Mouse (Mus musculus) adrenal gland, adult 18-20 months (tissue): Measurements from ENCODE around the gene Canx. TPM values are rescaled to one million over a fixed set of nuclear protein-coding genes. Genes with fewer than 3 reads are reported as not detected.

ENCODE experiments used
- DNase-seq, 2 experiments: peaks; one replicate each; pipeline ENCODE4 v3.0.0; 2021 to 2022; ENCODE audit warnings: low spot score in 2 of 2
- total RNA-seq, 2 experiments: library from RNA; stranded (reverse); gene quantifications; 1 replicate in 1 of 2; 2 replicates in 1 of 2; pipeline ENCODE4 v1.2.3; 2021

The Canx gene
- total RNA-seq, 2 experiments from 2014 or later, result 431 to 540 TPM

- DNase-seq, result no peak
Observed at GRCm38 (mm10) chr11:50279005-50279404, 46.5 kb downstream of the Canx start.

- no peak for DNase-seq
Observed at GRCm38 (mm10) chr11:50277706-50278105, 47.8 kb downstream of the Canx start.

GRCm38 (mm10) chr11:50277025-50277424, 48.4 kb downstream of the Canx start:
- DNase-seq, result no peak

- DNase-seq, result peak in 1 of 2 experiments; percentile 14
Observed at GRCm38 (mm10) chr11:50275568-50276151, 49.8 kb downstream of the Canx start.

GRCm38 (mm10) chr11:50275077-50275476, 50.4 kb downstream of the Canx start:
- DNase-seq, result no peak

- no peak for DNase-seq
Observed at GRCm38 (mm10) chr11:50272819-50273218, 52.7 kb downstream of the Canx start.

- DNase-seq, result no peak
Observed at GRCm38 (mm10) chr11:50269885-50270284, 55.6 kb downstream of the Canx start.

GRCm38 (mm10) chr11:50269163-50269562, 56.3 kb downstream of the Canx start:
- DNase-seq, result no peak

- DNase-seq, result no peak
Observed at GRCm38 (mm10) chr11:50266997-50267396, 58.5 kb downstream of the Canx start.

GRCm38 (mm10) chr11:50265931-50266330, 59.5 kb downstream of the Canx start:
- no peak for DNase-seq

- DNase-seq, result no peak
Observed at GRCm38 (mm10) chr11:50263198-50263597, 62.3 kb downstream of the Canx start.

- DNase-seq, result no peak
Observed at GRCm38 (mm10) chr11:50262020-50262419, 63.5 kb downstream of the Canx start.

GRCm38 (mm10) chr11:50258310-50258709, 67.2 kb downstream of the Canx start:
- DNase-seq, result no peak

GRCm38 (mm10) chr11:50256615-50257014, 68.9 kb downstream of the Canx start:
- no peak for DNase-seq

- DNase-seq, result no peak
Observed at GRCm38 (mm10) chr11:50254010-50254580, 71.4 kb downstream of the Canx start.

GRCm38 (mm10) chr11:50253393-50253792, 72.1 kb downstream of the Canx start:
- DNase-seq, result no peak

- no peak for DNase-seq
Observed at GRCm38 (mm10) chr11:50252684-50253265, 72.7 kb downstream of the Canx start.

GRCm38 (mm10) chr11:50252166-50252565, 73.3 kb downstream of the Canx start:
- DNase-seq, result no peak

- DNase-seq, result no peak
Observed at GRCm38 (mm10) chr11:50248473-50249171, 76.9 kb downstream of the Canx start.

- DNase-seq, result no peak
Observed at GRCm38 (mm10) chr11:50245269-50245668, 80.2 kb downstream of the Canx start.
